Mouse (Mus musculus): Measurements from ENCODE around the gene Hormad2.

- no peak for TF ChIP-seq CTCF (IDR thresholded peaks at IDR 0.05; ENCODE audit: insufficient read depth, low read depth, low read length)
- no peak for TF ChIP-seq POLR2A (IDR thresholded peaks at IDR 0.05; ENCODE audit: insufficient read depth, low read depth, low read length)
Observed at GRCm38 (mm10) chr11:4488367-4488766, 47.5 kb upstream of the Hormad2 start.

All from olfactory bulb, adult 2 months (tissue).